Mouse (Mus musculus): Measurements from ENCODE around the gene Ndufb7. TPM values are rescaled to one million over a fixed set of nuclear protein-coding genes. Genes with fewer than 3 reads are reported as not detected.
"Not testable (repeated sequence)": the region's sequence is repeated elsewhere in the genome, so short reads cannot be mapped to it uniquely, and the experiment has no call there.

The Ndufb7 gene
- polyA plus RNA-seq, 1 experiment = 302 TPM

DNA sequence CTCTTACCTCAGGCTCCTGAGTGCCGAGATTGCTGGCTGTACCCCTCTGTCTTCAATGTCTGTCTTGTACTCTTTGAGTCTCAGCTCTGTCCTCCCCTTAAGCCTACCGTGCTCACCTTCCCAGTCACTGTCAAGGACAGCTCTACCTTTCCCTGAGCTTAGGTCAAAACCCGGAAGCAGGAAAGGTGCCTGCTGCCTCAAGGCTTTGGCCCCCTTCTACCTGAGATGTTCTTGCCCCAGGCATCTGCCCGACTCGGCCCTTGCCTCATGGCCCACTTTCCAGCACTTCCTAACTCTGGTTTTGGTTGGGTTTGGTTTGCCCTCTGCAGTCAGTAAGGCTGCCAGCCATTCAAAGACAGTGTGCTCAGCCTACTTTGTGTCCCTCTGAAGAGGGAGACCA, 2.3 kb downstream of the Ndufb7 start:
- peaks cover 16% of the 10 kb centered on the region for H3K36me3 ChIP-seq (ENCODE audit: control insufficient read depth, insufficient read depth)
- H3ac ChIP-seq (ENCODE audit: control insufficient read depth, insufficient read length, low read depth) = no peak overlapping the region
- no peak for TF ChIP-seq CTCF (IDR thresholded peaks at IDR 0.05; ENCODE audit: control insufficient read depth, insufficient read depth, insufficient read length)
- no peak for TF ChIP-seq MYOD1 (IDR thresholded peaks at IDR 0.05; ENCODE audit: control insufficient read depth, insufficient read length, low read depth)
- TF ChIP-seq CEBPB (IDR thresholded peaks at IDR 0.05; ENCODE audit: low read depth) = no peak
- TF ChIP-seq FOSL1 (IDR thresholded peaks at IDR 0.05; ENCODE audit: insufficient read depth, low read length, poor library complexity, severe bottlenecking) = no peak
- no peak for TF ChIP-seq MYOG (IDR thresholded peaks at IDR 0.05; ENCODE audit: control insufficient read depth, extremely low read depth, insufficient read length)
- no peak for TF ChIP-seq MAX (IDR thresholded peaks at IDR 0.05)
- TF ChIP-seq USF1 (IDR thresholded peaks at IDR 0.05; ENCODE audit: low read depth) = no peak
- H3K27me3 ChIP-seq (ENCODE audit: control insufficient read depth, insufficient read depth, insufficient read length) = no peaks in the 10 kb centered on the region
- peaks cover 15% of the 10 kb centered on the region for H3K79me3 ChIP-seq (ENCODE audit: low read depth)
- H3K79me2 ChIP-seq (ENCODE audit: control insufficient read depth, insufficient read depth) = peaks cover 26% of the 10 kb centered on the region
- H3K4me3 ChIP-seq (ENCODE audit: insufficient read depth, poor library complexity, severe bottlenecking) = no peak overlapping the region

DNA sequence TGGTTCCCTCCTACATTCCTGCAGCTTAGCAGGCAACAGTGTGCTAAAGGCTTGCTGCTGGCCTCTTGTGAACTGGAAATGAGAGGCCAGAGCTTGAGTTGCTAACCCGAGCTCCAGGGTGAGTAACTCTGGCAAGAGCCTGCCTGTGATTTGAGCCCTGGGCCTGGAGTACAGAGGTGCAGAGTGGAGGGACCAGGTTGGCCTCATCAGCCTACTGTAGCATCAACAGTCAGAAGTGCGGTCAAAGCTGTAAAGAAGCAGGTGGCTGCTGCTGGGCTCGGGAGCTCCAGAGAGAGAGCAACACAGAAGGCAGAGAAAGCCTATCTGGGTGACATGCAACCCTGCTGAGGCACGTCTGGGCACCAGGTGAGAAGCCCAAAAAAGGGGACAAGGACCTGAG, 2.7 kb downstream of the Ndufb7 start:
- no peak for TF ChIP-seq MYOD1 (IDR thresholded peaks at IDR 0.05; ENCODE audit: control insufficient read depth, insufficient read length, low read depth)
- TF ChIP-seq CEBPB (IDR thresholded peaks at IDR 0.05; ENCODE audit: low read depth) = no peak
- TF ChIP-seq CTCF (IDR thresholded peaks at IDR 0.05; ENCODE audit: control insufficient read depth, insufficient read depth, insufficient read length) = no peak
- no peak for TF ChIP-seq MAX (IDR thresholded peaks at IDR 0.05)
- no peak for TF ChIP-seq MYOG (IDR thresholded peaks at IDR 0.05; ENCODE audit: control insufficient read depth, extremely low read depth, insufficient read length)
- no peak for TF ChIP-seq FOSL1 (IDR thresholded peaks at IDR 0.05; ENCODE audit: insufficient read depth, low read length, poor library complexity, severe bottlenecking)
- TF ChIP-seq USF1 (IDR thresholded peaks at IDR 0.05; ENCODE audit: low read depth) = no peak
- peaks cover 16% of the 10 kb centered on the region for H3K36me3 ChIP-seq (ENCODE audit: control insufficient read depth, insufficient read depth)

DNA sequence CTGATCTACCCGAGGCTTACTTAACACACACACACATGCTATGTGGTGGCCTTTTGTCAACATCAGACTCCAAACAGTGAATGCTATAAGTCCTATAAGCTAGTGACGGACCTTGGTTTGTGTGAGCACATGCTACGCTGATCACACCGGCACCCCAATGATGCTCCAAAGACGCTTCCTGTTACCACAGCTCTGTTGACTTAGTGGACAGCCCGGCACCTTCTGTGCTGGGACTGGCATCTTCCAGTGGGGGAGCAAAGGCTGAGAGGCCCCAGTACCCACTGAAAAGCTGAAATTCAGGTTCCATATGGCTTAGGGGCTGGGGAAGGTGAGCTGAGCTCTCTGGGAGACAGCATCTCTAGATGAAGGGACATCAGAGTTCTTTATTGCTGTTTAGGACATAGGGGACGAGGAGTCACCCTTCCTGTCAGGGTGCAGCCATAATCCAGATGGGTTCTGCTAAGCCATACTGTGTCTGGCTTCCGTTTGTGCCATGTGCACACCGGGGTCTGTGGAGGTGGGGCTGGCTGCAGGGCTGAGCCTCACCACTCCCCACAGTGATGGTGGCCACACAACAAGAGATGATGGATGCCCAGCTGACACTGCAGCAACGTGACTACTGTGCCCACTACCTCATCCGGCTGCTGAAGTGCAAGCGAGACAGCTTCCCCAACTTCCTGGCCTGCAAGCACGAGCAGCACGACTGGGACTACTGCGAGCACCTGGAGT, 4.0 kb downstream of the Ndufb7 start:
- Histone ChIP-seq H3ac (ENCODE audit: control insufficient read depth, insufficient read length, low read depth) (no peak overlapping the region), H3K79me2 (ENCODE audit: control insufficient read depth, insufficient read depth) (peaks cover 36% of the 10 kb centered on the region), H3K79me3 (ENCODE audit: low read depth) (peaks cover 16% of the 10 kb centered on the region), H3K36me3 (ENCODE audit: control insufficient read depth, insufficient read depth) (peaks cover 16% of the 10 kb centered on the region), H3K27me3 (ENCODE audit: control insufficient read depth, insufficient read depth, insufficient read length) (no peaks in the 10 kb centered on the region), H3K4me3 (ENCODE audit: insufficient read depth, poor library complexity, severe bottlenecking) (no peak overlapping the region)
- TF ChIP-seq FOSL1 (IDR thresholded peaks at IDR 0.05; ENCODE audit: insufficient read depth, low read length, poor library complexity, severe bottlenecking) (no peak), MAX (IDR thresholded peaks at IDR 0.05) (no peak), CEBPB (IDR thresholded peaks at IDR 0.05; ENCODE audit: low read depth) (no peak), CTCF (IDR thresholded peaks at IDR 0.05; ENCODE audit: control insufficient read depth, insufficient read depth, insufficient read length) (no peak), MYOD1 (IDR thresholded peaks at IDR 0.05; ENCODE audit: control insufficient read depth, insufficient read length, low read depth) (no peak), MYOG (IDR thresholded peaks at IDR 0.05; ENCODE audit: control insufficient read depth, extremely low read depth, insufficient read length) (no peak), USF1 (IDR thresholded peaks at IDR 0.05; ENCODE audit: low read depth) (no peak)

More for the DNA sequence above, 2.7 kb downstream of the Ndufb7 start:
- no peak overlapping the region for H3ac ChIP-seq (ENCODE audit: control insufficient read depth, insufficient read length, low read depth)
- H3K27me3 ChIP-seq (ENCODE audit: control insufficient read depth, insufficient read depth, insufficient read length) = no peaks in the 10 kb centered on the region
- no peak overlapping the region for H3K4me3 ChIP-seq (ENCODE audit: insufficient read depth, poor library complexity, severe bottlenecking)
- peaks cover 15% of the 10 kb centered on the region for H3K79me3 ChIP-seq (ENCODE audit: low read depth)
- peaks cover 26% of the 10 kb centered on the region for H3K79me2 ChIP-seq (ENCODE audit: control insufficient read depth, insufficient read depth)

DNA sequence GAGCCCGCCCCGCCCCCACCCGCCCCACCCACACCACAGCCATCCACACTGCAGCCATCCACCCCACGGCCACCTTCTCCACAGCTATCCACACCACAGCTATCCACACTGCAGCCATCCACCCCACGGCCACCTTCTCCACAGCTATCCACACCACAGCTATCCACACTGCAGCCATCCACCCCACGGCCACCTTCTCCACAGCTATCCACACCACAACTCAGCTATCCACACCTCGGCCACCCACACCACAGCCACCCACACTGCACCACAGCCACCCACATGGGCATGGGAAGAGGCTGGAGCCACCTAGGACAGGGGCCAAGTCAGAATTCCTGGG, 4.5 kb downstream of the Ndufb7 start:
- H3K4me3 ChIP-seq (ENCODE audit: insufficient read depth, poor library complexity, severe bottlenecking); H3ac ChIP-seq (ENCODE audit: control insufficient read depth, insufficient read length, low read depth); H3K27me3 ChIP-seq (ENCODE audit: control insufficient read depth, insufficient read depth, insufficient read length): not testable (repeated sequence)
- Histone ChIP-seq H3K79me3 (ENCODE audit: low read depth) (peaks cover 16% of the 10 kb centered on the region), H3K36me3 (ENCODE audit: control insufficient read depth, insufficient read depth) (peaks cover 16% of the 10 kb centered on the region), H3K79me2 (ENCODE audit: control insufficient read depth, insufficient read depth) (peaks cover 40% of the 10 kb centered on the region)

DNA sequence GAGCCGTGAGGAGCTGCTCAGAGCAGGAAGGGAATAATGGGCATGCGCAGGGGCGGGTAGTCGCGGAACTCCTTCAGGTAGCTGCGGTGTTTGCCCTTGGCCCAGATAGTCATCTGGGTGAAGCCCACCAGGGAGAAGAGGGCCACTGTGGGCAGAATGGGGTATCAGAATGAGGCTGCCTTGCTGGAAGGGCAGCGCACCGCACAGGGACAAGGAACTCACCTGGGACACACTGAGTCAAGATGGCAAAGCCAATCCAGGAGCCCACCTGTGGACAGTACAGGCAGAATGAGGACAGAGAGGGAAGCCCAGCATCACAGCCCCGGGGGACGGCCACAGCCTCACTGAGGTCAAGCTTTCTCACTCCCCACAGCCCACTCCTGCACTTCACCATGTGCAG, 5.3 kb downstream of the Ndufb7 start:
- Histone ChIP-seq H3K79me3 (ENCODE audit: low read depth) (peaks cover 16% of the 10 kb centered on the region), H3K36me3 (ENCODE audit: control insufficient read depth, insufficient read depth) (peaks cover 16% of the 10 kb centered on the region), H3ac (ENCODE audit: control insufficient read depth, insufficient read length, low read depth) (no peak overlapping the region), H3K4me3 (ENCODE audit: insufficient read depth, poor library complexity, severe bottlenecking) (no peak overlapping the region), H3K79me2 (ENCODE audit: control insufficient read depth, insufficient read depth) (peaks cover 46% of the 10 kb centered on the region), H3K27me3 (ENCODE audit: control insufficient read depth, insufficient read depth, insufficient read length) (no peaks in the 10 kb centered on the region)
- TF ChIP-seq MYOD1 (IDR thresholded peaks at IDR 0.05; ENCODE audit: control insufficient read depth, insufficient read length, low read depth) = no peak
- TF ChIP-seq MYOG (IDR thresholded peaks at IDR 0.05; ENCODE audit: control insufficient read depth, extremely low read depth, insufficient read length) = no peak
- TF ChIP-seq CEBPB (IDR thresholded peaks at IDR 0.05; ENCODE audit: low read depth) = no peak

DNA sequence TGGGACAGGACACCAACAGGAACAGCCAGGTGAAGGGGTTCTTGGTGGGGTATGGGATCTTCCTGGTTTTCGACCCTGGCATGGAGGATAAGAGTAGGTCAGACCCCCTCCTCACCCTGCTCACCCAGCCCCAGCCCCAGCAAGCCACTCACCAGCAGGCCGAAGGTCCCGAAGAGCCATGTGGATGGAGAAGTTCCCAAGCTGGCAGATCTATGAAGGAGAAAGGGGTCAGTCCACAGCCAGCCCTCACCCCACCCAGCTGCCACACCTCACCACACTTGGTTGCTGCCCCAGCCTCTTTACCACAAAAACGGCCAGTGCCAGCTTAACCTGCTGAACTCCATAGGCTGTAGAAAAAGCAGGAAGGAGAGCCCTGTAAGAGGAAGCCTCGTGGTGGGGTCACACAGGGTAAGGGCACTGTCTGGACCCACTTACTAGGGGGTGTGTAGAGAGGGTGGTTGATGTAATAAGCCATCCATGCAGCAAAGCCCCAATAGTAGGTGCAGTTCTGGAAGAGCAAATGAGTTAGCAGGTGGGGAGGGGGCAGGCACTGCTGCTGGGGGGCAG, 5.9 kb downstream of the Ndufb7 start:
- H3K36me3 ChIP-seq (ENCODE audit: control insufficient read depth, insufficient read depth) = peaks cover 16% of the 10 kb centered on the region
- no peak for TF ChIP-seq FOSL1 (IDR thresholded peaks at IDR 0.05; ENCODE audit: insufficient read depth, low read length, poor library complexity, severe bottlenecking)
- no peak for TF ChIP-seq CEBPB (IDR thresholded peaks at IDR 0.05; ENCODE audit: low read depth)
- TF ChIP-seq USF1 (IDR thresholded peaks at IDR 0.05; ENCODE audit: low read depth) = no peak
- no peak for TF ChIP-seq MYOD1 (IDR thresholded peaks at IDR 0.05; ENCODE audit: control insufficient read depth, insufficient read length, low read depth)
- no peak for TF ChIP-seq MAX (IDR thresholded peaks at IDR 0.05)
- TF ChIP-seq MYOG (IDR thresholded peaks at IDR 0.05; ENCODE audit: control insufficient read depth, extremely low read depth, insufficient read length) = no peak
- no peak for TF ChIP-seq CTCF (IDR thresholded peaks at IDR 0.05; ENCODE audit: control insufficient read depth, insufficient read depth, insufficient read length)
- H3K79me3 ChIP-seq (ENCODE audit: low read depth) = peaks cover 13% of the 10 kb centered on the region
- H3ac ChIP-seq (ENCODE audit: control insufficient read depth, insufficient read length, low read depth) = no peak overlapping the region
- peaks cover 46% of the 10 kb centered on the region for H3K79me2 ChIP-seq (ENCODE audit: control insufficient read depth, insufficient read depth)
- H3K4me3 ChIP-seq (ENCODE audit: insufficient read depth, poor library complexity, severe bottlenecking) = no peak overlapping the region
- H3K27me3 ChIP-seq (ENCODE audit: control insufficient read depth, insufficient read depth, insufficient read length) = no peaks in the 10 kb centered on the region

All from C2C12 (cell line).